Mouse (Mus musculus) right cerebral cortex, postnatal 25 days (tissue): ENCODE measurements around the gene 4931422A03Rik.
"Not testable (repeated sequence)": the region's sequence is repeated elsewhere in the genome, so short reads cannot be mapped to it uniquely, and the experiment has no call there.

Experiments
- DNase-seq: peaks from one replicate; pipeline ENCODE4 v3.0.0; 2022

Gene 4931422A03Rik

GRCm38 (mm10) chr2:104024656-104025055 is 3.5 kb downstream of the 4931422A03Rik start:
- no peak for DNase-seq

DNA sequence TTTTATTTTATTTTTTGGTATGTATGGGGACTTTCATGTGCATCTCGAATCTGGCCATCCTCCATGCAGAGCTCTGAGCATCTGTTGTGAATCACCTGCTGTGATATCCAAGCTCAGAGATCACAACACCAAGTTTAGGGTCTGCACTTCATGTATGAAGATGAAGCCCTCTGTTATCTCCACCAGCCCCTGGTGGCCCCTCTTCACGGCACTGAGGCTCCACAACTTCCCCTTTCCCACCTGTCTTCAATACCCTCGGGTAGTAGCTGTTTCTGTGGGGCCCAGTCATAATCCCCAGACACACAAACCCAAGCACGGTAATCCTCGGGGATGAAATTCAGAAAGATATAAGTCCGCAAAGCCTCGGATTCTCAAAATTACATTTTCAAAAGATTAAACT is 5.1 kb downstream of the 4931422A03Rik start:
- DNase-seq, result no peak

DNA sequence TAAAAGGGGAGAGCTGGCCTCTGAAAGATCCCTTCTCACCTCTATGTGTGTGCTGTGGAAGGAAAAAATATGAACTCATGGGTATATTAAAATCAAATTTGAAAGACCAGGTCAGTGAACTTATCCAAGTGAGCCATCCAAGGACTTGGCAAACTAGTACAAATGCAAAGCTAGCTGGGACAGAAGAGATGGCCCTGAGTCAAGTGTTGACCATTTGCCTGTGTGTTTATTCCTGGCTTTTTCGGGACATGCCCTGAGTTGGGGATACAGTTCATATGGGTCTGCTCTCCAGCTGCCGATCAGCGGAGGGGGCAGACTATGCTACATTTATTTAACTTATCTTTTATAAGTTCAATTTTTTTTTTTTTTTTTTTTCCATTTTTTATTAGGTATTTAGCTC is 19.3 kb downstream of the 4931422A03Rik start:
- DNase-seq, result not testable (repeated sequence)

DNA sequence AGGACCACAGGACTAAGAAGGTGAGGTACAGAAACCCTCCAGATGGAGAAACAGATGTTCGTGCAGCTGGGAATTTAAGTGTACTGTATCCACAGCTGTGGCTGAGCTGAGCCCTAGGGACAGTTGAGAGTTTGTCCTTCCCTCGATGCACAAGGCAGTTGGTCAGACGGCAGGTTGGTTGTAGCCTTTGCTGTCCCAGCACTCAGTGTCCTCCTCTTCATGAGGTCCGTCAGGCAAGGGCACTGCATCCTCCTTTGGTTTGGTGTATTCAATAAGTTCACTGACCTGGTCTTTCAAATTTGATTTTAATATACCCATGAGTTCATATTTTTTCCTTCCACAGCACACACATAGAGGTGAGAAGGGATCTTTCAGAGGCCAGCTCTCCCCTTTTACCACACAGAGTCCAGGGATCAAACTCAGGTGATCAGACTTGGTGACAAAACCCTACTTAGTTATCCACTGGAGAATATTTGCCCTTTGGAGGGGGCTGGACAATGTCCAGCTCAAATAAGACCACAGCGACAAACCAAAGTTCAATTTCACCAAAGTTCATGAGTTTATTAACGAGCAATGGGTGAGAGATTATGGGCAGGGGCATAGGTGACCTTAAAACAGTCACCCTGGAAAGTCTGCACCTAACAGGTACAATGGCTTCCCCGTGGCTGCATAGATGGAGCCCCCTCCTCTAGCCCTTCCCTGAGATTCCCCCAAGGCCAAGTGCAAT is 20.2 kb downstream of the 4931422A03Rik start:
- no peak for DNase-seq

DNA sequence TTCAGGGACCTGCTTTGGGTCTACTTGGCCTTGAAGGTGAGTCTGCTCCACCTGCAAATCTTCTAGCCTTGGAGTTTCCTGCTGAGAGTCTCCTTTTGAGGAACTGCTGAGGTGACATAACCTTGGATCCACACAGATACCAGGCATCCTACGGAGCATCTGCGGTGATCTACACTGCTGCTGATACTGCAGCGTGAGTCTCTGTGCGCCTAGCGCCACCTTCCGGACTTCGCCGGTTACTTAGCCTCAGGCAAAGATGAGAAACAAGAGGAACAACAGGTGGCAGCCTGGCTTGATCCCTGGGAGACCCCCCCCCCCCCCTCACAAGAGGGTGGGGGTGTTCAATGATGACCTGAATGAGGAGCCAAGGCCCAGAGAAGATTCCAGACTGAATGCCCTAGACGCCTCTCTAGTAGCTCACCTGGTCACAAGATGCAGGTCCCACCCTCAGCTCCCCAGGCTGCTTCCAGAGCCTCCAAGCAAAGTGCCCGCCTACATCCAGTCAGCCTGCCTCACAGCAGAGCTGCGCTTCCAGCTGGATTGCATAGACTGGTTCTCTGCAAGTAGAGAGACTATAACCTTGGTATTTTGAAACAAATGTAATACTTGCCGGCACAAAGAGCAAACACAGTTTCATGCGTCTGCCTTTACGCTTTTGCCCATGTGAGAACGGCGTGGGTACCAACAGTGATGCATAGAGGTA is 25.3 kb downstream of the 4931422A03Rik start:
- DNase-seq, result peak; percentile 63

- DNase-seq, result no peak
Measured at GRCm38 (mm10) chr2:104001861-104002260, 26.3 kb downstream of the 4931422A03Rik start.

- no peak for DNase-seq
Measured at GRCm38 (mm10) chr2:104001076-104001475, 27.1 kb downstream of the 4931422A03Rik start.

GRCm38 (mm10) chr2:103992618-103993332 is 35.4 kb downstream of the 4931422A03Rik start:
- no peak for DNase-seq

GRCm38 (mm10) chr2:103992162-103992561 is 36.0 kb downstream of the 4931422A03Rik start:
- no peak for DNase-seq

GRCm38 (mm10) chr2:103991303-103991702 is 36.9 kb downstream of the 4931422A03Rik start:
- no peak for DNase-seq

- DNase-seq, result no peak
Measured at GRCm38 (mm10) chr2:103989724-103990123, 38.4 kb downstream of the 4931422A03Rik start.

- DNase-seq, result not testable (repeated sequence)
Measured at GRCm38 (mm10) chr2:103987595-103987994, 40.6 kb downstream of the 4931422A03Rik start.

DNA sequence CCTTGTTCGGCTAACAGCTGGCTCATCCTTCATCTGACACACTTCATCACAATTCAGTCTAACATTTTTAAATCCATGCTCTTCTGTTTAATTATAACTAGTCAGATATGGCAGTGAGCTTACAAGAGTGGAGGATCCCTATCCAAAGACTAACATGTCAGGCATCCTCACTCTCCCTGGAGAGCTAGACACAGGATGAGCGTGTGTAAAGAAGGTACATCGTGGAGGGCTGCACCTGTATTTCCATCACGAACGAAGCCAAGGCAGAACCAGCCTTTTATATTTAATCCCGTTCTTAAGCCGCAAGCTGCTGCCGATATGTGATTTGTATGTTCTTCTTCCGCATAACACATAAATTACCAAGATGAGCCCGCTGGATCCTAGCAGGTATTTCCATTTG is 45.0 kb downstream of the 4931422A03Rik start:
- DNase-seq, result no peak

DNA sequence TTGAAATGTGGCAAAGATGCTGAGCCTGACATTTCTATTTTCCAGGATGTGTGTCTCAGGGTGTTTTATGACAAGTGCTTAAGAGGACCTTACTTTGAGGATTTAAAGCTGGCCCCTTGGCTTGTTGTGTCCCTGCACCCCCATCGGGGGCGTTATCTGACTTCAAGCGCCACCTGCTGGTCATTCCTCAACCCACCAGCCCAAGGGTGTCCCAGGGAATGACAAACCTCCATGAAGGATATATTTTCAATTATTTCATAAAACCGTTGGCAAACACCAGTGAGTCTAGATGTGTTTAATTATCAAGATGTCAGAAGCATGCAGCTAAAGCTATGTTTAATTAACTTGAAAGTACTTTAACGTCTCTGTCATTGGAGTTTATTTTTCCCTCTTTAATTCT is 45.9 kb downstream of the 4931422A03Rik start:
- peak; percentile 45 for DNase-seq

DNA sequence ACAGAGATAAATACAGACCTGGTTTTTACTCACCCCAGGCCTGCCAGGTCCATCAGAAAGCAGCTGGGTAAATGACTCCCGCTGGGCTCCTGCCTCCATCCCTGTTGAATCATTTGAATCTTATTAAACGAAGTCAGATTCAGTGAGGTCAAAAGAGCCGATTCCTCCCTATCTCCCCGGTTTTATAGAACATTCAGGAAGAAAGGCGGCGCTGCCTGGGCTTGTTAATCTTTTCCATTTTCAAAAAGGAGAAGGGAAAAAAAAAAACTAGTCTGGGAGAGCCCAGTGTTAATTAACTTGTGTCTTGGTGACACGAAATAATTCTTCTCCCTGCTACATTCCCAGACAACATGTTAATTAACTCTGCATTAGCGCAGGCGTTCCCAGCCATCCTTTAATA is 50.4 kb downstream of the 4931422A03Rik start:
- no peak for DNase-seq

DNA sequence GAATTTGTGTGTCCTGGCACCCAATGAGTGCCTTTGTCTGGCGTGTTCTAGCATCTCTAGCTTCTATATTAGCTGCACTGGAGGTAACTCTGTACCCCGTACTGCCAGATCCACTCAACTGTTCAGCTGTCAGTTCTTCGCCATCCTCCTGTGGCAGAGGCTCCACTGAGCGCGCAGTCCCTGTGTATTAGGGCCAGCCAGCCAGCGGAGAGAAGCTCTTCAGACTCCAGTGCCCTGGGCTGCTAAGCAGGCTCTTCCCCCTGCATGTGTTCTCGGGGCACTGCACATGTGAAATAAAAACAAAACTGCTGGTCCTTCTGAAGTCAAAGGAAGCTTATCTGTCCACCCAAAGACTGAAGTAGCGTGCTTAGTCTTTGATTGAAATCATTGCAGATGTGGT is 50.9 kb downstream of the 4931422A03Rik start:
- no peak for DNase-seq

- no peak for DNase-seq
Measured at GRCm38 (mm10) chr2:103975904-103976303, 52.3 kb downstream of the 4931422A03Rik start.

GRCm38 (mm10) chr2:103971838-103972237 is 56.3 kb downstream of the 4931422A03Rik start:
- no peak for DNase-seq

- no peak for DNase-seq
Measured at GRCm38 (mm10) chr2:103970791-103971649, 57.1 kb downstream of the 4931422A03Rik start.

DNA sequence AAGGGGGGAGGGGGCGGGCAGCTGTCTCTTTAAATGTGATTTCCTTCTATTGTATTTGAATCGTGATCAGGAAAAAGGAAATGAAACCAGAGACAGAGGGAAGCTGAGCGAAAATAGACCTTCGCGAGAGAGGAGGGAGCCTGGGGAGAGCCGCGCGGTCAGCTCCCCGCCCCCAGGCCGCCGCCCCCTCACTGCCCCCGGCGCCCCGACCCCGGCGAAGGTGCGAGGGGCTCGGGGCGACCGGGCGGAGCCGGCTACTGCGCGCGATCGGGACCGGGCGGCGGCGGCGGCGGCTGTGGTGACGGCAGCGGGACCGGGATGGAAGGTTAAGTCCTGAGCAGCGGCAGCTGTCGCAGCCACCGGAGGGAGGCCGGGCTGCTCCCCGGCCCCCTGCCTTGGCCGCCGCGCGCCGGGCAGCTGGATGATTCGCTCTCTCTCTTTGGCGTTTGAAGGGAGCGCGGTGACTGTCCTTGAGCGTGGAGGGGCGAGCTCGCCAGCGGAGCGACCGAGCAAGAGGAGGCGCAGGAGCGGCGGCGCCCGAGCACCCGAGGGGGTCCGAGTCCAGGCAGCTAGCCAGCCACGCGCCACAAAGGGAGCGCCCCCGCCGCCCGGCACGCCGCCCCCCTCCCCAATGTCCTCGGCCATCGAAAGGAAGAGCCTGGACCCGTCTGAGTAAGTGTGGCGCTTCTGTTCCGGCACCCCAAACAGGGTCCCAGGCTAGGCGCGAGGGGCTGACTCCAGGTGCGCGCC is 57.9 kb downstream of the 4931422A03Rik start:
- DNase-seq, result peak; percentile 58

GRCm38 (mm10) chr2:103969437-103970040 is 58.6 kb downstream of the 4931422A03Rik start:
- peak; percentile 57 for DNase-seq
